Mouse (Mus musculus): ENCODE results near the gene Papss1. TPM values are rescaled to one million over a fixed set of nuclear protein-coding genes. Genes with fewer than 3 reads are reported as not detected.

The Papss1 gene
- polyA plus RNA-seq, 1 experiment = 30.2 TPM

- TF ChIP-seq CTCF (IDR thresholded peaks at IDR 0.05; ENCODE audit: low read depth, low read length) (no peak), POLR2A (IDR thresholded peaks at IDR 0.05; ENCODE audit: borderline replicate concordance, low read depth, low read length) (no peak)
- Histone ChIP-seq H3K27ac (ENCODE audit: insufficient read depth, low read depth, low read length) (no peak overlapping the region), H3K4me3 (ENCODE audit: insufficient read depth, low read length) (no peak overlapping the region), H3K4me1 (ENCODE audit: control insufficient read depth, insufficient read depth, low read length) (peaks cover 48% of the 10 kb centered on the region)
Observed at GRCm38 (mm10) chr3:131645203-131645602, 80.6 kb downstream of the Papss1 start.

GRCm38 (mm10) chr3:131654366-131654765, 89.8 kb downstream of the Papss1 start:
- TF ChIP-seq POLR2A (IDR thresholded peaks at IDR 0.05; ENCODE audit: borderline replicate concordance, low read depth, low read length) = no peak
- no peak for TF ChIP-seq CTCF (IDR thresholded peaks at IDR 0.05; ENCODE audit: low read depth, low read length)
- Histone ChIP-seq H3K4me1 (ENCODE audit: control insufficient read depth, insufficient read depth, low read length) (no peaks in the 10 kb centered on the region), H3K4me3 (ENCODE audit: insufficient read depth, low read length) (no peak overlapping the region), H3K27ac (ENCODE audit: insufficient read depth, low read depth, low read length) (no peak overlapping the region)

DNA sequence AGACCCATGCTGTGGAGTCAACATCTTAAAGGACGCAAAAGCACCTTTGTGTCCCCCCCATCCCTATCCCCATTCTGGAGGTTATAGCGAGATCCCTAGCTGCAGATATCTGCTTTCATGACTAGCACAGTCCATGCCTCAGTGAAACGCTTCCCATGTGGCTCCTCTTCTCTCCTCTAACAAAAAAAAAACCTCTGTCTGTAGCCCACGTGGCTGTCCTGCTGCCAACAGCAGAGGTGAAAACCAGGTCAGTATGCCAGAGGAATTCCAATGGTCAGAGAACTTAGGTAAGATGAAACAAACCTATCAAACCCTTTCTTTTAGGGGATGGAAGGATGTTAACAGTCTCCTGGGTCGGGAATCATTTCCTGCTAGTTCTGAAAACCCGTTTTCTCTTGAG, 91.5 kb downstream of the Papss1 start:
- TF ChIP-seq POLR2A (IDR thresholded peaks at IDR 0.05; ENCODE audit: borderline replicate concordance, low read depth, low read length) = no peak
- TF ChIP-seq CTCF (IDR thresholded peaks at IDR 0.05; ENCODE audit: low read depth, low read length) = no peak
- H3K27ac ChIP-seq (ENCODE audit: insufficient read depth, low read depth, low read length) = no peak overlapping the region
- no peak overlapping the region for H3K4me3 ChIP-seq (ENCODE audit: insufficient read depth, low read length)
- H3K4me1 ChIP-seq (ENCODE audit: control insufficient read depth, insufficient read depth, low read length) = no peaks in the 10 kb centered on the region

DNA sequence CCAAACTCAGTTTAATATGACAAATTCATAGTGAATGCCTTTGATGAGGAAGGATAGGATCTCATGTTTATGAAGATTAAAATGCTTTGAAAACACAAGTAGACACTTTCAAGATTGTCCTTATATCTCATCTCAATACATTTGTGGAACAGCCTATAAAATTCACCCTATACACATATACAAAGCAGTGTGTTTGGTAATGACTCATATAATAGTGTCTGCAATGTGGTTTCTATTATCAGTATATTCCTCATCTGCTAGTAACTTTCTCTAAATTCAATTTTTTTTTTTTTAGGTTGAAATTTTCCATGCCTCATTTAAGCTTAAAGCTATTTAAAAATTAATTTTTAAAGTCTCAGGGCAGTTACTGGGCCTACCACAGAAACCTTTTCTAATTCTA, 95.6 kb downstream of the Papss1 start:
- Histone ChIP-seq H3K27ac (ENCODE audit: insufficient read depth, low read depth, low read length) (no peak overlapping the region), H3K4me1 (ENCODE audit: control insufficient read depth, insufficient read depth, low read length) (0 out of 2 replicates have a peak, but pooled peaks cover 3% of the 10 kb centered on the region), H3K4me3 (ENCODE audit: insufficient read depth, low read length) (no peak overlapping the region)
- no peak for TF ChIP-seq POLR2A (IDR thresholded peaks at IDR 0.05; ENCODE audit: borderline replicate concordance, low read depth, low read length)
- no peak for TF ChIP-seq CTCF (IDR thresholded peaks at IDR 0.05; ENCODE audit: low read depth, low read length)

GRCm38 (mm10) chr3:131660629-131661028, 96.1 kb downstream of the Papss1 start:
- H3K4me3 ChIP-seq (ENCODE audit: insufficient read depth, low read length) = no peak overlapping the region
- no peak overlapping the region for H3K27ac ChIP-seq (ENCODE audit: insufficient read depth, low read depth, low read length)
- TF ChIP-seq CTCF (IDR thresholded peaks at IDR 0.05; ENCODE audit: low read depth, low read length) (no peak), POLR2A (IDR thresholded peaks at IDR 0.05; ENCODE audit: borderline replicate concordance, low read depth, low read length) (no peak)
- 0 out of 2 replicates have a peak, but pooled peaks cover 3% of the 10 kb centered on the region for H3K4me1 ChIP-seq (ENCODE audit: control insufficient read depth, insufficient read depth, low read length)

- H3K27ac ChIP-seq (ENCODE audit: insufficient read depth, low read depth, low read length) = no peak overlapping the region
- TF ChIP-seq CTCF (IDR thresholded peaks at IDR 0.05; ENCODE audit: low read depth, low read length) = no peak
- TF ChIP-seq POLR2A (IDR thresholded peaks at IDR 0.05; ENCODE audit: borderline replicate concordance, low read depth, low read length) = no peak
Observed at GRCm38 (mm10) chr3:131662589-131663148, 98.1 kb downstream of the Papss1 start.

DNA sequence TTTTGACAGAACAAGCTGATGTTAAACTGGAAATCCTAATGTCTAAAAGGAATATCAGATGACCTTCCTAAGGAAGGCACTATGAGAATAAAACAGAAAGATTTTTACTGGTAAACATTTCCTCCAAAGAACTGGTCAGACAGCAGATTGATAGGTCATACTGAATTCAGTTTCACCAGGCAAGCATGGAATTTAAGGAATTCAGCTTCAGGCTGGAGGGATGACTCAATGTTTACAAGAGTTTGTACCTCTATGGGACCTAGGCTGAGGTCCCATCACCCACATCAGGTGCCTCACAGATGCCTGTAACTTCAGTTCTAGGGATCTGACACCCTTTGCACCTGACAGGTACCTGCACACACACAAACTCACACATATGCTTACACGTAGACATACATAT, 105.3 kb downstream of the Papss1 start:
- H3K27ac ChIP-seq (ENCODE audit: insufficient read depth, low read depth, low read length) = no peak overlapping the region
- no peaks in the 10 kb centered on the region for H3K4me1 ChIP-seq (ENCODE audit: control insufficient read depth, insufficient read depth, low read length)
- no peak overlapping the region for H3K4me3 ChIP-seq (ENCODE audit: insufficient read depth, low read length)
- TF ChIP-seq CTCF (IDR thresholded peaks at IDR 0.05; ENCODE audit: low read depth, low read length) (no peak), POLR2A (IDR thresholded peaks at IDR 0.05; ENCODE audit: borderline replicate concordance, low read depth, low read length) (no peak)

More at GRCm38 (mm10) chr3:131662589-131663148, 98.1 kb downstream of the Papss1 start:
- Histone ChIP-seq H3K4me3 (ENCODE audit: insufficient read depth, low read length) (no peak overlapping the region), H3K4me1 (ENCODE audit: control insufficient read depth, insufficient read depth, low read length) (0 out of 2 replicates have a peak, but pooled peaks cover 3% of the 10 kb centered on the region)

DNA sequence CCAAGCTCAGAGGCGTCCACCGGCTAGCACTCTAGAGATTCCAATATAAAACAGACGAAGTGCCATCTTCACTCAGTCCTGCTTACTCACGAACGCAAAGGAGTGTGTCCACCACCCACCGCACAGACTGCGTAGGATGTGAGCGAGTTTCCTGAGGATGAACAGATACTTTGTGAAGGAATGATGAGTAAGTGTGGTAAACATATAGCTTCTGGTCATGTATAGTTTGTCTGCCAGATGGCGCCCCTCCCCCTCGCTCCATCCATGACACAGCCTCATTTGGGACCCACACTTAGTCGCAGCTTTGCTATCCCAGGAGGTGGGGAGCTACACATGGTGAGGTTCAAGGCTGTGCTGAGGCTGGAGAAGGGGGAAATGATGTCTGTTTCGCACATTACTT, 121.5 kb downstream of the Papss1 start:
- no peaks in the 10 kb centered on the region for H3K4me1 ChIP-seq (ENCODE audit: control insufficient read depth, insufficient read depth, low read length)
- H3K4me3 ChIP-seq (ENCODE audit: insufficient read depth, low read length) = no peak overlapping the region
- H3K27ac ChIP-seq (ENCODE audit: insufficient read depth, low read depth, low read length) = no peak overlapping the region
- no peak for TF ChIP-seq CTCF (IDR thresholded peaks at IDR 0.05; ENCODE audit: low read depth, low read length)
- TF ChIP-seq POLR2A (IDR thresholded peaks at IDR 0.05; ENCODE audit: borderline replicate concordance, low read depth, low read length) = no peak

DNA sequence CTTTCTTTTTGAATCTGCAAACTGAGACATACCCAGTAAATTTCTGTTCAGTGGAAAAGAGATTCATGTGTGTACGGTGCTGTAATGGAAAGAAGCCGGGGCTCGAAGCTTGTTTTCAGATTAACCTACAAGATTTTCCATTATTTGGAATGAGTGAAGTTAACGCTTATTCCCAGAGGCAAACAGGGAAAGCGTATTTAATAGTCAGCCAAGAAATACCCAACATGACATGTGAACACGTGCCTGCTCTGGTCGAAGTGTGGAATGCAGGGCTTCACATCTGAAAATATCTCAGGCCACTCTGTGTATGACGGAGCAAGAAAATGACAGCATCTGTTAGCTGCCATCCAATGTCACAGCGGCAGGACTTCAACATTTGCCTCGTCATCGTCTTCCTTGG, 125.4 kb downstream of the Papss1 start:
- Histone ChIP-seq H3K4me1 (ENCODE audit: control insufficient read depth, insufficient read depth, low read length) (peaks cover 6% of the 10 kb centered on the region), H3K4me3 (ENCODE audit: insufficient read depth, low read length) (no peak overlapping the region), H3K27ac (ENCODE audit: insufficient read depth, low read depth, low read length) (no peak overlapping the region)
- TF ChIP-seq POLR2A (IDR thresholded peaks at IDR 0.05; ENCODE audit: borderline replicate concordance, low read depth, low read length) (no peak), CTCF (IDR thresholded peaks at IDR 0.05; ENCODE audit: low read depth, low read length) (no peak)

DNA sequence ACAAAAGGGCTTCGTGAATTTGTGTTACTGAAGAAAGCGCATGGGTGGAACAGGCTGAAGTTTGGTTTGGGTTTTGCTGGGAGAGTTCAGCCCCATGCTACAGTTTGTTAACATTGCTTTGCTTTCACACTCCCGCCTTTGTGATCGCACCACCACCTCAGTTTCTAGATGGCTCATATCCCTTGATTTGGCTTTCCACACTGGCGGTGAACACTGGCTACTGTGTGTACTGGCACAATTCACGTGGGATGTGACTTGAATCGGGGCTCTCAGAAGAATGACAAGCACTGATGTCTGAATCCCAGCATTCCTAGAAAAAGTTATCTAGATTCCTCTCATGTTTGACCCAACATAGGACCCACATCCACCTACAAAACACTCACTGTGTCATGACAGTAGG, 126.0 kb downstream of the Papss1 start:
- TF ChIP-seq POLR2A (IDR thresholded peaks at IDR 0.05; ENCODE audit: borderline replicate concordance, low read depth, low read length) = no peak
- TF ChIP-seq CTCF (IDR thresholded peaks at IDR 0.05; ENCODE audit: low read depth, low read length) = no peak
- H3K27ac ChIP-seq (ENCODE audit: insufficient read depth, low read depth, low read length) = no peak overlapping the region

More for the DNA sequence above, 126.0 kb downstream of the Papss1 start:
- H3K4me1 ChIP-seq (ENCODE audit: control insufficient read depth, insufficient read depth, low read length) = peaks cover 6% of the 10 kb centered on the region
- H3K4me3 ChIP-seq (ENCODE audit: insufficient read depth, low read length) = no peak overlapping the region
